Mouse (Mus musculus): Measurements from ENCODE around the gene Gm47959. TPM values are rescaled to one million over a fixed set of nuclear protein-coding genes. Genes with fewer than 3 reads are reported as not detected.

Gm47959 gene
- polyA plus RNA-seq, 1 experiment from 2014 or later, result not detected

GRCm38 (mm10) chr1:82991062-82991461 lies 9.3 kb upstream of the Gm47959 start:
- no peak for ATAC-seq (ENCODE audit: low FRiP score)
- 68% methylated on average over 4 of the region's 4 CpGs for whole genome bisulfite sequencing
- no peaks in the 10 kb centered on the region for H3K36me3 ChIP-seq

GRCm38 (mm10) chr1:82991596-82991995 lies 8.8 kb upstream of the Gm47959 start:
- no peak overlapping the region for H3K4me2 ChIP-seq
- no peak overlapping the region for H3K27ac ChIP-seq (replicated peaks)
- no peaks in the 10 kb centered on the region for H3K36me3 ChIP-seq
- WGBS, result 81% methylated on average over 3 of the region's 3 CpGs
- H3K4me3 ChIP-seq (replicated peaks), result no peak overlapping the region
- H3K27me3 ChIP-seq (replicated peaks), result no peaks in the 10 kb centered on the region
- no peak for ATAC-seq (ENCODE audit: low FRiP score)
- no peaks in the 10 kb centered on the region for H3K9me3 ChIP-seq (replicated peaks)
- no peak overlapping the region for H3K9ac ChIP-seq (replicated peaks)
- H3K4me1 ChIP-seq, result no peaks in the 10 kb centered on the region

More at GRCm38 (mm10) chr1:82991062-82991461, 9.3 kb upstream of the Gm47959 start:
- H3K9me3 ChIP-seq (replicated peaks), result no peaks in the 10 kb centered on the region
- H3K4me3 ChIP-seq (replicated peaks), result no peak overlapping the region
- H3K27me3 ChIP-seq (replicated peaks), result no peaks in the 10 kb centered on the region
- no peaks in the 10 kb centered on the region for H3K4me1 ChIP-seq
- no peak overlapping the region for H3K4me2 ChIP-seq
- no peak overlapping the region for H3K9ac ChIP-seq (replicated peaks)
- no peak overlapping the region for H3K27ac ChIP-seq (replicated peaks)

- Histone ChIP-seq H3K9me3 (replicated peaks) (no peaks in the 10 kb centered on the region), H3K36me3 (no peaks in the 10 kb centered on the region), H3K27ac (replicated peaks) (no peak overlapping the region), H3K4me2 (no peak overlapping the region), H3K9ac (replicated peaks) (no peak overlapping the region), H3K27me3 (replicated peaks) (no peaks in the 10 kb centered on the region), H3K4me3 (replicated peaks) (no peak overlapping the region), H3K4me1 (no peaks in the 10 kb centered on the region)
- ATAC-seq (ENCODE audit: low FRiP score), result no peak
- WGBS, result 90% methylated on average over 6 of the region's 6 CpGs
These were observed 8.3 kb upstream of the Gm47959 start for GRCm38 (mm10) chr1:82992093-82992492.

GRCm38 (mm10) chr1:82993947-82994346 lies 6.4 kb upstream of the Gm47959 start:
- ATAC-seq (ENCODE audit: low FRiP score), result no peak
- no peak overlapping the region for H3K4me2 ChIP-seq

GRCm38 (mm10) chr1:83006218-83007179 lies 6.2 kb downstream of the Gm47959 start:
- Histone ChIP-seq H3K27me3 (replicated peaks) (no peaks in the 10 kb centered on the region), H3K4me3 (replicated peaks) (no peak overlapping the region), H3K36me3 (no peaks in the 10 kb centered on the region), H3K9me3 (replicated peaks) (no peaks in the 10 kb centered on the region), H3K4me1 (no peaks in the 10 kb centered on the region), H3K9ac (replicated peaks) (no peak overlapping the region), H3K27ac (replicated peaks) (no peak overlapping the region), H3K4me2 (no peak overlapping the region)
- ATAC-seq (ENCODE audit: low FRiP score), result no peak
- 89% methylated on average over 8 of the region's 8 CpGs for WGBS

More at GRCm38 (mm10) chr1:82993947-82994346, 6.4 kb upstream of the Gm47959 start:
- H3K36me3 ChIP-seq, result no peaks in the 10 kb centered on the region
- no peak overlapping the region for H3K27ac ChIP-seq (replicated peaks)
- H3K4me1 ChIP-seq, result no peaks in the 10 kb centered on the region
- H3K27me3 ChIP-seq (replicated peaks), result no peaks in the 10 kb centered on the region
- no peak overlapping the region for H3K4me3 ChIP-seq (replicated peaks)
- no peaks in the 10 kb centered on the region for H3K9me3 ChIP-seq (replicated peaks)
- 91% methylated on average over 3 of the region's 3 CpGs for WGBS
- no peak overlapping the region for H3K9ac ChIP-seq (replicated peaks)

DNA sequence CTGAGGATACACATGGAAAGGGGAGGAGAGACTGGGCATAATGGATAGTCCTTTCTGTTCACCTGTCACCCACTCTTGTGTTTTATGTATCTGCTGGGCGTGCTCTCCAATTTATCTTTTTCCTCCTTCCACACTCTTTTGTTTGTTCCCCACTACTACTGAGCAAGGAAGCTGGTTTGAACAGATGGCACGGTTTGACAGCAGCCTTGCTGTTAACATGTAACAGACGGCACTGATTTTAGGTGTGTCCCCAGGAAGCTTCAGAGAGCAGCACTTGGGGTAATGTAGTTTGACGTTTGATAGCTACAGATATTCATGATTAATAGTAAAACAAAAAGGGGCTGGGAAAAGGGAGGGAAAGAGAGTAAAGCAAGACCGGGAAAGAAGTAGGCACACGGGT lies 7.1 kb downstream of the Gm47959 start:
- 57% methylated on average over 6 of the region's 6 CpGs for WGBS
- no peaks in the 10 kb centered on the region for H3K4me1 ChIP-seq
- no peak for ATAC-seq (ENCODE audit: low FRiP score)
- H3K27me3 ChIP-seq (replicated peaks), result no peaks in the 10 kb centered on the region
- H3K36me3 ChIP-seq, result no peaks in the 10 kb centered on the region
- no peak overlapping the region for H3K27ac ChIP-seq (replicated peaks)
- no peak overlapping the region for H3K9ac ChIP-seq (replicated peaks)
- H3K9me3 ChIP-seq (replicated peaks), result no peaks in the 10 kb centered on the region
- no peak overlapping the region for H3K4me2 ChIP-seq
- no peak overlapping the region for H3K4me3 ChIP-seq (replicated peaks)

- Histone ChIP-seq H3K27ac (replicated peaks) (no peak overlapping the region), H3K4me3 (replicated peaks) (no peak overlapping the region), H3K9ac (replicated peaks) (no peak overlapping the region), H3K4me2 (no peak overlapping the region), H3K27me3 (replicated peaks) (no peaks in the 10 kb centered on the region), H3K36me3 (no peaks in the 10 kb centered on the region), H3K9me3 (replicated peaks) (no peaks in the 10 kb centered on the region), H3K4me1 (no peaks in the 10 kb centered on the region)
- no peak for ATAC-seq (ENCODE audit: low FRiP score)
- WGBS, result 93% methylated on average over 3 of the region's 3 CpGs
These were observed 14.1 kb downstream of the Gm47959 start for GRCm38 (mm10) chr1:83014477-83014876.

DNA sequence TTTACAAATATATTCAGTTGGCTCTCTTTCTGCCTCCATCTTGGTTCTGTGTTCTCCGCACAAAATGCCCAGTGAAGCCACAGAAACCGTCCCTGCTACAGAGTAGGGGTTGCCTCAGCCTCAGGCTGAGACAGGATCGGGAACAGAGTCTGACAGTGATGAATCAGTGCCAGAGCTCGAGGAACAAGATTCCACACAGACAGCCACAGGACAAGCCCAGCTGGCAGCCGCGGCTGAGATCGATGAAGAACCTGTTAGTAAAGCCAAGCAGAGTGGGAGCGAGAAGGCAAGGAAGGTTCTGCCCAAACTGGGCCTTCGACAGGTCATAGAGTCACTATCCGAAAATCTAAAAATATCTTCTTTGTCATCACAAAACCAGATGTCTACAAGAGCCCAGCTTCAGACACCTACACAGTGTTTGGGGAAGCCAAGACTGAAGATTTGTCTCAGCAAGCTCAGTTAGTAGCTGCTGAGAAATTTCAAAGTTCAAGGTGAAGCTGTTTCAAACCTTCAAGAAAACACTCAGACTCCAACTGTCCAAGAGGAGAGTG lies 15.1 kb downstream of the Gm47959 start:
- no peak overlapping the region for H3K4me3 ChIP-seq (replicated peaks)
- no peaks in the 10 kb centered on the region for H3K27me3 ChIP-seq (replicated peaks)
- no peak for ATAC-seq (ENCODE audit: low FRiP score)
- H3K9ac ChIP-seq (replicated peaks), result no peak overlapping the region
- H3K4me1 ChIP-seq, result no peaks in the 10 kb centered on the region
- H3K9me3 ChIP-seq (replicated peaks), result no peaks in the 10 kb centered on the region
- WGBS, result 92% methylated on average over 10 of the region's 10 CpGs
- no peak overlapping the region for H3K27ac ChIP-seq (replicated peaks)
- H3K36me3 ChIP-seq, result no peaks in the 10 kb centered on the region
- no peak overlapping the region for H3K4me2 ChIP-seq

- H3K27me3 ChIP-seq (replicated peaks), result no peaks in the 10 kb centered on the region
- no peaks in the 10 kb centered on the region for H3K36me3 ChIP-seq
- WGBS, result 78% methylated on average over 1 of the region's 1 CpGs
- no peak overlapping the region for H3K27ac ChIP-seq (replicated peaks)
- no peak overlapping the region for H3K4me2 ChIP-seq
- no peak overlapping the region for H3K4me3 ChIP-seq (replicated peaks)
- no peaks in the 10 kb centered on the region for H3K4me1 ChIP-seq
- no peaks in the 10 kb centered on the region for H3K9me3 ChIP-seq (replicated peaks)
- no peak for ATAC-seq (ENCODE audit: low FRiP score)
- no peak overlapping the region for H3K9ac ChIP-seq (replicated peaks)
These were observed 16.2 kb downstream of the Gm47959 start for GRCm38 (mm10) chr1:83016556-83016955.

DNA sequence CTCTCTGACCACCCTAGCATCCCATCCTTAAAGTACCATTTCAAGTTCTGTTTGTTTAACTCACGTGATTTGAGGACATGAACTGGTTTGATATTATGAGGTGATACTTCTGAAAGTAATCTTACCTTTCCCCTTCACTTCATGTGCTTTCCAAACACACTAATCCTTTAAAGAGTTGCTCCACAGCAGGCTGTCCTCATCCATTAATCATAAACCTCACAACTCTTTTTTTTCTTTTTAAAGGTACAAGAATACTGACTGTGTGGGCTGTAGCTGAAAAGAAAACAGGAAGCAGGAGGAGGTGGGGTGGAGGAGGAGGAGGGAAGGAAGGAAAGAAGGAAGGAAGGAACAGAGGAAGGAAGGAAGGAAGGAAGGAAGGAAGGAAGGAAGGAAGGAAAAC lies 31.6 kb downstream of the Gm47959 start:
- Histone ChIP-seq H3K9ac (replicated peaks) (no peak overlapping the region), H3K27ac (replicated peaks) (no peak overlapping the region), H3K4me1 (no peaks in the 10 kb centered on the region), H3K9me3 (replicated peaks) (no peaks in the 10 kb centered on the region), H3K27me3 (replicated peaks) (no peaks in the 10 kb centered on the region), H3K4me3 (replicated peaks) (no peak overlapping the region), H3K36me3 (no peaks in the 10 kb centered on the region), H3K4me2 (no peak overlapping the region)
- ATAC-seq (ENCODE audit: low FRiP score), result no peak
- 76% methylated on average over 1 of the region's 1 CpGs for WGBS

DNA sequence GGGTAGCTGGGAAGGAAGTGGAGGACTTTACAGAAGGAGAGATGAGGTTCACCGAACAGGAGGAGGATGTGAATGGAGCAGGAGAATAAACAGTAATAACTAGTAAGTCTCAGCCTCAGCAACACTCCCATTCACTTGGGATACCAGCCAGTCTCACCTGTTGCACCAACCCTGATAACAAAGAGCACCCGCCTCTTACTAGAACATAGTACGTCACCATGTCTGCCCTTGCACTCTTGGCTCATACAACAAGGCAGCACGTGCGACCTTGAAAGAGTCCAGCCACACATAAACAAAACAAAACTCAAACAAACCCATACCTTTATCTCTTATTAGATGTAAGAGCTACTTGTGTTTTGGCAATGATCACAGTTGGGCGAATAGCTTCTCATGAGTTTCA lies 32.2 kb downstream of the Gm47959 start:
- Histone ChIP-seq H3K4me2 (no peak overlapping the region), H3K36me3 (no peaks in the 10 kb centered on the region), H3K9me3 (replicated peaks) (no peaks in the 10 kb centered on the region), H3K9ac (replicated peaks) (no peak overlapping the region), H3K4me1 (peaks cover 3% of the 10 kb centered on the region; the same call in 1 of the 2 replicates), H3K4me3 (replicated peaks) (no peak overlapping the region), H3K27me3 (replicated peaks) (no peaks in the 10 kb centered on the region), H3K27ac (replicated peaks) (no peak overlapping the region)
- no peak for ATAC-seq (ENCODE audit: low FRiP score)
- 90% methylated on average over 6 of the region's 6 CpGs for WGBS

- H3K4me3 ChIP-seq (replicated peaks), result no peak overlapping the region
- ATAC-seq (ENCODE audit: low FRiP score), result no peak
- no peaks in the 10 kb centered on the region for H3K9me3 ChIP-seq (replicated peaks)
- H3K9ac ChIP-seq (replicated peaks), result no peak overlapping the region
- H3K27ac ChIP-seq (replicated peaks), result no peak overlapping the region
- H3K36me3 ChIP-seq, result no peaks in the 10 kb centered on the region
- H3K27me3 ChIP-seq (replicated peaks), result no peaks in the 10 kb centered on the region
- peaks cover 7% of the 10 kb centered on the region; the same call in 1 of the 2 replicates for H3K4me1 ChIP-seq
- WGBS, result 59% methylated on average over 5 of the region's 5 CpGs
- H3K4me2 ChIP-seq, result no peak overlapping the region
These were observed 34.2 kb downstream of the Gm47959 start for GRCm38 (mm10) chr1:83034509-83034908.
